Mouse (Mus musculus) C2C12 (cell line): Measurements from ENCODE around the gene Grip1. TPM values are rescaled to one million over a fixed set of nuclear protein-coding genes. Genes with fewer than 3 reads are reported as not detected.

Experiments used
- H3K27me3 ChIP-seq: one replicate; pipeline ENCODE4 v1.6.1; 2011; ENCODE audit not compliant: control insufficient read depth, insufficient read depth, insufficient read length
- H3K36me3 ChIP-seq: one replicate; pipeline ENCODE4 v1.6.1; 2011; ENCODE audit not compliant: control insufficient read depth, insufficient read depth
- H3K4me3 ChIP-seq: one replicate; pipeline ENCODE4 v1.5.1; 2011; ENCODE audit warnings: mild to moderate bottlenecking, control low read depth; ENCODE audit not compliant: poor library complexity, insufficient read depth, severe bottlenecking
- H3K79me2 ChIP-seq: one replicate; pipeline ENCODE4 v1.6.1; 2011; ENCODE audit not compliant: control insufficient read depth, insufficient read depth
- H3K79me3 ChIP-seq: one replicate; pipeline ENCODE4 v1.6.1; 2011; ENCODE audit warnings: low read depth, control low read depth
- H3ac ChIP-seq: one replicate; pipeline ENCODE3; 2011; ENCODE audit warnings: low read depth; ENCODE audit not compliant: control insufficient read depth, insufficient read length
- CEBPB ChIP-seq: IDR thresholded peaks from one replicate; pipeline ENCODE4 v1.6.1; 2011; ENCODE audit warnings: low read depth, mild to moderate bottlenecking, control low read depth, moderate library complexity
- CTCF ChIP-seq: IDR thresholded peaks from one replicate; pipeline ENCODE4 v1.5.1; 2011; ENCODE audit not compliant: control insufficient read depth, insufficient read depth, insufficient read length
- FOSL1 ChIP-seq: IDR thresholded peaks from one replicate; pipeline ENCODE4 v1.8.0; 2011; ENCODE audit warnings: mild to moderate bottlenecking, low read length; ENCODE audit not compliant: poor library complexity, insufficient read depth, severe bottlenecking
- MAX ChIP-seq: IDR thresholded peaks from one replicate; pipeline ENCODE4 v1.6.1; 2011; ENCODE audit warnings: mild to moderate bottlenecking, control low read depth
- MYOD1 ChIP-seq: IDR thresholded peaks from one replicate; pipeline ENCODE4 v1.6.1; 2011; ENCODE audit warnings: low read depth; ENCODE audit not compliant: control insufficient read depth, insufficient read length
- MYOG ChIP-seq: IDR thresholded peaks from one replicate; pipeline ENCODE4 v1.6.1; 2011; ENCODE audit not compliant: control insufficient read depth, insufficient read length; ENCODE audit errors: extremely low read depth
- USF1 ChIP-seq: IDR thresholded peaks from one replicate; pipeline ENCODE4 v1.6.1; 2011; ENCODE audit warnings: low read depth, mild to moderate bottlenecking, control low read depth, moderate library complexity
- polyA plus RNA-seq: library from polyadenylated mRNA; unstranded; fragments of >200 nt; fragmentation: generic; extraction: Trizol; gene quantifications from one replicate; pipeline ENCODE4 v1.2.1, GENCODE M21; 2012; ENCODE audit warnings: missing spikeins

The Grip1 gene
- polyA plus RNA-seq, 1 experiment = 0.02 TPM

DNA sequence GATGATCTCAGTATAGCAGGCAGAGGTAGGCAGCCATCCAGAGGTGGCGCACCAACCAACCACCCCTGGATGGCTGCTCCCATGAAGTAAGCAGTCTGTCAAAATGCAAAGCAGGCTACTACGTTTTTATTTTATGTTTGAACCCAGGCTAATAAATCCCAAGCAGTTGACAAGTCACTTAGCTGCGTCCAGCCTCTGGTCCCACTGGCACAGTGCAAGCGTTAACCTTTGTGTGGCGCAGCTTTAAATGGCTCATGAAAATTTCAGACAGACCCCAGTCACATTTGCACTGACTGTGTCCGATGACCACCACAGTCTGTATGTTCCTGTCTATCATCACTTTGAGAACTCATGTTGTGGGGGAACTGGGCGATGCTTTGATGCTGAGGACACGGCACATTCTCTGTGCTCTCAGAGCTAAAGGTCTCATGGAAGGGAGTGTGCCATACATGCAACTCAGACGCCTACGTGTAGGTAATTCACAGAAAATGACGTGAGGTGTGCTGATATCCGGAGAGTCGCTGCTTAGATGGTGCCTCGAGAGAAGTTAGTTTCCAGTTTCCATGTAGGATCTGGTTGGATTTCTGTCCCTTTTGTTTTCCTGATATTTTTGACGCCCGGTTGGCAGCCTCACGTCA, 29.6 kb downstream of the Grip1 start:
- no peak for TF ChIP-seq MYOD1
- TF ChIP-seq MAX = no peak
- no peak for TF ChIP-seq FOSL1
- TF ChIP-seq USF1 = no peak
- no peak for TF ChIP-seq CTCF
- TF ChIP-seq MYOG = no peak
- TF ChIP-seq CEBPB = no peak

DNA sequence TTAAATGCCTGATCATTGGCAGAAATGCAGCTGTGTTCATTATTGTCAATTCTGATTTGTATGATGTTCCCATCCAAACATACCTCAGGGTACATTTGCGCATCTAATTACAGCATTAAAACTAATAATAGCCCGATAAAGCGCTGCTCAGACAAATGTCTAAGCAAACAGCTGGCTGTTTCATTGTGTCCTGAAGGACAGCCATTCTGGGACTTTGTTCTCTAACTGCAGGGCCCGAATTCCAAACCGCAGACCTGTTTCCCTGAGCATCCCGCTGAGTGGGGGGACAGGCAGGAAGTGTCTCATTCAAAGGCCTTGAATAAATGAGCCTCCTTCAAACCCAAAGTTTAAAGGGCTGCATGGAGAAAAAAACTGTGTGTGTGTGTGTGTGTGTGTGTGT, 30.1 kb downstream of the Grip1 start:
- Histone ChIP-seq H3K4me3 (no peak overlapping the region), H3K27me3 (no peaks in the 10 kb centered on the region), H3K79me2 (no peaks in the 10 kb centered on the region), H3ac (no peak overlapping the region), H3K79me3 (no peaks in the 10 kb centered on the region), H3K36me3 (no peaks in the 10 kb centered on the region)
- TF ChIP-seq MYOD1 = no peak
- no peak for TF ChIP-seq FOSL1
- no peak for TF ChIP-seq MAX
- TF ChIP-seq MYOG = no peak
- no peak for TF ChIP-seq CTCF
- TF ChIP-seq USF1 = no peak
- TF ChIP-seq CEBPB = no peak

More for the DNA sequence above, 29.6 kb downstream of the Grip1 start:
- Histone ChIP-seq H3K79me3 (no peaks in the 10 kb centered on the region), H3K4me3 (no peak overlapping the region), H3K79me2 (no peaks in the 10 kb centered on the region), H3K36me3 (no peaks in the 10 kb centered on the region), H3ac (no peak overlapping the region), H3K27me3 (no peaks in the 10 kb centered on the region)

DNA sequence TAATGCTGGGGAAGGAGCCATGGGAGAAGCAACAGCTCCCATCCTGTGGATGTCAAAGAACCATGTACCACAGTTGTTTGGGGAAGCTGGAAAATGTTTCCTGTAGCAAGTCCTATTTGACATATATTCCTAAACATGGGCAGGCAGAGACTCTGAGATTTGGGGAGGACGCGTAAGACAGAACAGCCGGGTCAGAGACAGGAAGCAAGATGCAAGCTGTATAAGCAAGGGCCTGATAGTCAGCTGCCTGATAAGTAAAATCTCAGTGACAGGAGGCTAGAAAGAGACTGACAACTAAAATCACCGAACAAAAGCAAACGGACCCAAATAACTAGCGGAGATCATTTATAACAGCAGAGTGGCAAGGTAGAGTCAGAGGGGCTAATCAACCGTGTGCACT, 33.3 kb downstream of the Grip1 start:
- Histone ChIP-seq H3K4me3 (no peak overlapping the region), H3ac (no peak overlapping the region), H3K79me3 (no peaks in the 10 kb centered on the region), H3K79me2 (no peaks in the 10 kb centered on the region), H3K36me3 (no peaks in the 10 kb centered on the region), H3K27me3 (no peaks in the 10 kb centered on the region)
- TF ChIP-seq MAX (no peak), MYOG (no peak), CEBPB (no peak), MYOD1 (no peak), USF1 (no peak)

- H3ac ChIP-seq = no peak overlapping the region
- H3K79me2 ChIP-seq = no peaks in the 10 kb centered on the region
- no peak overlapping the region for H3K4me3 ChIP-seq
- no peaks in the 10 kb centered on the region for H3K36me3 ChIP-seq
- TF ChIP-seq MAX (no peak), CTCF (no peak), MYOD1 (no peak)
- no peaks in the 10 kb centered on the region for H3K27me3 ChIP-seq
- no peaks in the 10 kb centered on the region for H3K79me3 ChIP-seq
Measured at GRCm38 (mm10) chr10:119490831-119491230, 37.2 kb downstream of the Grip1 start.

GRCm38 (mm10) chr10:119495317-119495716, 41.7 kb downstream of the Grip1 start:
- Histone ChIP-seq H3K79me2 (no peaks in the 10 kb centered on the region), H3ac (no peak overlapping the region), H3K36me3 (no peaks in the 10 kb centered on the region), H3K4me3 (no peak overlapping the region), H3K79me3 (no peaks in the 10 kb centered on the region), H3K27me3 (no peaks in the 10 kb centered on the region)
- no peak for TF ChIP-seq FOSL1
- no peak for TF ChIP-seq MYOD1
- TF ChIP-seq CTCF = no peak
- TF ChIP-seq MYOG = no peak
- TF ChIP-seq MAX = no peak
- TF ChIP-seq USF1 = no peak

DNA sequence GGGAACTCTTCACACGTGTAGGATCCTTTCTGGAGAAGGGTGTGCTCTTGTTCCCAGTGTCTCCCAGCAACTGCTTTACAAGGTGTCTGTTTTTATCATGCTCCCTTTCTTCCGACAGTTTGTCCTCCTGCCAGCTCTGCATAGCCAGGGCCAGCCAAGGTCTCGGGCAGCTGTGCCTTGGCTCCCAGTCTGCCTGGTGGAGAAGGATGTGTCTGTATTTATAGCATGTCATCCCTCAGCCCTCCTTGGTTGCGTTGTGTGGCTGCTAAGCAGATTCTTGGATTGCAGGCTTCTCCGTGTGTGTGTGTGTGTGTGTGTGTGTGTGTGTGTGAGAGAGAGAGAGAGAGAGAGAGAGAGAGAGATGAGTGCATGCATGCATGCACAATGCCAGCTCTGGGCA, 42.6 kb downstream of the Grip1 start:
- no peaks in the 10 kb centered on the region for H3K27me3 ChIP-seq

More for the DNA sequence above, 42.6 kb downstream of the Grip1 start:
- H3K36me3 ChIP-seq = no peaks in the 10 kb centered on the region
- no peak overlapping the region for H3ac ChIP-seq
- no peak overlapping the region for H3K4me3 ChIP-seq
- no peaks in the 10 kb centered on the region for H3K79me2 ChIP-seq
- TF ChIP-seq USF1 (no peak), MYOG (no peak), CEBPB (no peak), FOSL1 (no peak), MAX (no peak), MYOD1 (no peak), CTCF (no peak)
- H3K79me3 ChIP-seq = no peaks in the 10 kb centered on the region
